Mouse (Mus musculus) heart, adult 9 months (tissue): ENCODE measurements around the gene Anks1.
"Not testable (repeated sequence)": the region's sequence is repeated elsewhere in the genome, so short reads cannot be mapped to it uniquely, and the experiment has no call there.

Experiments used
- DNase-seq, 2 experiments: peaks; one replicate each; pipeline ENCODE4 v3.0.0; 2022; ENCODE audit warnings: low spot score in 2 of 2

Anks1 gene

DNA sequence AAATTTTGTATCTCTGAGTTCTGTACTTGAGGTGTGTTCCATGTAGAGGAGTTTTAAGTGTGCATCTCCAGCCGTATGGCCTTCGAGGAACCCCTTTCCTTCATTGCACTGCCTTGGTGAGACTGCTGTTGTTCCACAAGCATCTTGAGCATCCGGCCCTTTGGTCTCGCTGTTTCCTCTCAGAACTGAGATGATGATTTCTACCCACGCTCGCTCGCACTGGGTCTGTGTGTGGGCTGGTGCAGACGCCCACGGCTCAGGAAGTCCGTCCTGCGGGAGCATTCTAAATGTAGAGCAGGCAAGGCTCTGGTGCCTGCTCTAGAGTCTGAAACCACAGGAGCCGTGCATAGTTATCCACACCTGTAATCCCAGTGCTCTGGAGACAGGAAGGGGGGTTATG lies 88.1 kb downstream of the Anks1 start:
- DNase-seq, result no peak

DNA sequence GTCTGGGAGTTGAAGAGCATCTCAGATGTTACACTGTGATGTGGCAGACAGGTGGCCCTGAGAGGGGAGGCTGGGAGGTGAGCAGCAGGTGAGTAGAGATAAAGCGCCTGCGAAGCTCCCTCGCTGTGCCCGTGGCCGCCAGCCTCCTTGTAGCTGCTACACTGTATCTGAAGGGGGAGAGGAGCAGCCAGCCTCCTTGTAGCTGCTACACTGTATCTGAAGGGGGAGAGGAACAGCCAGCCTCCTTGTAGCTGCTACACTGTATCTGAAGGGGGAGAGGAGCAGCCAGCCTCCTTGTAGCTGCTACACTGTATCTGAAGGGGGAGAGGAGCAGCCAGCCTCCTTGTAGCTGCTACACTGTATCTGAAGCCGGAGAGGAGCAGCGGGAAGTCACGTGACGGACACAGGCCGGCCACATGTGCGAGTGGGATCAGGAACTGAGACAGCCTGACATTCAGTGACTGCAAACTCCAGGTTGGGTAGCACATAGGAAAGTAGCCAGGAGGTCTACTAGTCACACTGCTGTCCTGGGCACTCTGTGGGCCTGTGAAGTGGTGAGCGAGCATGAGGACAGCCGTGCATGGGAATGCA lies 90.7 kb downstream of the Anks1 start:
- DNase-seq, result not testable (repeated sequence)

DNA sequence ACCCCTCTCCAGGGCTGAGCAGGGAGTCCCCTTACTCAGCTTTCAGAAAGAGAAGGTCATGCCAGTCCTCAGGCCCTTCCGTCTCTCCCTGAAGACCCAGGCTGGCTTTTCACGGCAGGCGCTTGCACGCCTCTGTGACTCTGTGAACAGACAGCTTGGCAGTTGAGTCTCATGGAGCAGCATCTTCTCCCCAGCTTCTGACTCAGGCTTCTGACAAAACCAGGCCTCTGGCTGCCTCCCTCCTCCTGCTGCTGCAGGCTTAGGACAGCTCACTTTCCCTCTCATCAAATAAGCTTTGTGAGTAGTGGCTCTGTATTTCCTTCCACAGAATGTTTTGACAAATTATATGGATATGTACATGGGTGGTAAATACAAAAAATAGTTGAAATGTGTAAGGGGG lies 91.3 kb downstream of the Anks1 start:
- DNase-seq, result no peak

DNA sequence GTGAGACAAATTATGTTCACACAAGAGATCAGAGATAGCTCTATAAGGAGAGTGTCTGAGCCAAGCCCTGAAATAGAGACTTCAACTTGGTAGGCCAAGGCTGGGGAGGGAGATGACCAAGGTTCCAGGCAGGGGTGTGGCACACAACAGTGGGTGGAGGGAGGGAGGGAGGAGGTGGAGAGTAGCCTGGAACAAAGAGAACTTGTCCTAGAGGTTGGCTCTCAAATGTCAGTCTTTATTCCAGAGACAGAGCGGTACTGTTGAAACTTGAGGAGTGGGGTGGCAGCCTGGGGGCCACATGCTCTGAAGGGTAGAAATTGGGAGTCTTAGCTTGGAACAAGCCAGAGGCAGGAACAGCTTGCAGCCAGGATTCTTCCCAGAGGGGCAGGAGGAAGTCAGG lies 91.7 kb downstream of the Anks1 start:
- DNase-seq, result no peak

DNA sequence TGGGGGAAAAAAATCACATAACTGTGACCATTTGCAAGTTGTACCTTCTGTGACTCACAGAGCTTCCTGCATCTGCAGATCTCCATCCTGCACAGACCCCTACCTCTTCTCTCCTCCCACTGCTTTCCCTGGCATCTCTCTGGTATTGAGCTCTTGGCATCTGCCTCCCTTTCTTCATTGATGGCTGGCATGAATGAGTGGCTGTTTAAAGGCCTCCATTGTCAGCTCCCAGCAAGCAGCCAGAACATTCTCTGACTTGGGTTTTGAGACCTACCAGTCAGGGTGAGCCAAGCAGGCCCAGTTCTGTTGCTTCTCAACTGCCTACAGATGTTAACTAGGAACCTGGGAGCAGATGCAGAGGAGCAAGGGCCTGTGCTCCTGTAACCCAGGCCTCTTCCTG lies 96.3 kb downstream of the Anks1 start:
- DNase-seq, result no peak

DNA sequence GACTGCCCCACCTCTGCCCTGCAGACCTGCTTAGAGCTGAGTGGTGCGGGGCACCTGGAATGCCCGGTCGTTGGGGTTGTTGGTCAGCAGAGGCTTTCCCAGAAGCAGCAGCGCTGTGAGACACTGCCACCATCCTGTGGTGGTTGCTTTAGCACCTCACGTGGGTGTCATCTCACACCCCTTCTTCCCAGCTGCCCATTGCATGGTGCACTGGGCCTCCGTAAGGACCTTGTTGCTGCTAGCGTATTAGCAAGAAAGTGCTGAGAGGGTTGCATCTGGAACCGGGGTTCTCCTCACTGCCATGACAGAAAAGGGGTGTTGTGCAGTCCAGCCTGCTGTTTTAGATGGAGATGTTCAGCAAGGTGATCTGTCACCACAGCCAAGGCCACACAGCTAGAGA lies 97.1 kb downstream of the Anks1 start:
- DNase-seq, result no peak

DNA sequence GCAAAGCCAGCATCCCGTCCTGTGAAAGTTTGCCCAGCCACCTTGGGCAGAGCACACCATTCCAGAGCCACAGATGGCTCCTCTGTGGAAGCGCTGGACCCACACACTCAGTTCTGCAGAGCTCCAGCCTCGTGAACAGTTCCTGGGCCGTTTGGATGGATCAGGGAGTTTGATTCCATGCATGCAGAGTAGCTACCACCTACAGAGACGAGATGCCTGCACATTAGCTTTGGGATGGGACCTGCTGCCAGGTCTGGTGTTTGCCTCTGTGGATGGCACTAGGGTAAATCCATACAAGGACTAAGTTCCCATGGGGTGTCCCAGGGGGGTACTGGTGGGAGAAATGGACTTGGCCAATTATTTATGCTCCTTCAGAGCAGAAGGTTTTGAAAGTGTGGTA lies 97.5 kb downstream of the Anks1 start:
- no peak for DNase-seq

DNA sequence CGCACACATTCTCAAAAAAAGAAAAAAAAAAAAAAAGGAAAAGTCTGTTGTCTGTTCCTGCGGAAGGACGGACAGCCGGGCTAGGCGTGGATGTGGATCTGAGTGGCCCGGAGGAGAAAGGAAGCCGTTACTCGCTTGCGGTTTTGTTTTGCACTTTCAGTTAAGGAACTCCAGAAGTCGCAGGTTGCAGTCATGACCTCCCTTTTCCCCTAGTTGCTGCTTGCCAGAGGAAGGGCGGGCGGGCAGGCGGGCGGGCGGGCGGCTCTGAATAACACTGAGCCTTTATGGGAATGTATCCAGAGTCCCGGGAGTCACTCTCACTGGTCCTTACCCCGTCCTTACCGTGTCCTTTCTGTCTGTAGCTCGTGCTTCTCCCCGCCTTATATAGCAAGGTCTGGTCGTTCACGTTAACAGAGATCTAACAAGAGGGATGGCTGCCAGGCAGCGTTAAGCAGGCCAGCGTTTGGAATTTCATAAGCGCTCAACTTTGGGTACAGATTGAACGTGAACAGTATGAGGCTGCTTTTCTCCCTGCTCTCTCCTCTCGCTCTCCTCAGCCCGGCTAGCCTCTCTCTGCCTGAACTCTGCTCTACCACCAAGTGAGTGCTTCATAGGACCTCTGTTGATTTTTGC lies 98.2 kb downstream of the Anks1 start:
- DNase-seq, result peak; percentile 86 to 91

DNA sequence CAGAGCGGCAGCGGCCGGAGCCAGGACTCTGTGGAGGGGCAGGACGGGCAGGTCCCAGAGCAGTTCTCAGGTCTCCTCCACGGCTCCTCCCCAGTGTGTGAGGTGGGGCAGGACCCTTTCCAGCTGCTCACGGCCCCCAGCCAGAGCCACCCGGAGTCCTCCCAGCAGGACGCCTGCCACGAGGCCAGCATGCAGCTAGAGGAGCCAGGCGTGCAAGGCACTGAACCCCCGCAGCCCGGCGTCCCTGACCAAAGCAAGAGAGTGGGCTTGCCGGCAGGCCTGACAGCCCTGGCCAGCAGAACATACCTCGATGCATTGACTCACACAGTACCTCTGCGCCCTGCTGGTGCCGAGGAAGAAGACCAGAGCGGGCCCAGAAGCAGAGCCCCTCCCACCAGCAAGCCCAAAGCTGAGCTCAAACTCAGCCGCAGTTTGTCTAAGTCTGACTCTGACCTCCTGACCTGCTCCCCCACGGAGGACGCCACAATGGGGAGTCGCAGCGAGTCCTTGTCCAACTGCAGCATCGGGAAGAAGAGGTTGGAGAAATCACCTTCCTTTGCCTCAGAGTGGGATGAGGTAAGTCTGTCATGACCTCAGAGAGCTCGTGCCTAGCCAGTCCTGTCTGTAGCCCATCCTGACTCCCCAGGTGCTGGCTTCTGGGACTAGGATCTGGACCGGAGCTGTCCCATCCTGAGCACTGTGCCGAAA lies 98.9 kb downstream of the Anks1 start:
- DNase-seq, result peak in 1 of 2 experiments; percentile 56

DNA sequence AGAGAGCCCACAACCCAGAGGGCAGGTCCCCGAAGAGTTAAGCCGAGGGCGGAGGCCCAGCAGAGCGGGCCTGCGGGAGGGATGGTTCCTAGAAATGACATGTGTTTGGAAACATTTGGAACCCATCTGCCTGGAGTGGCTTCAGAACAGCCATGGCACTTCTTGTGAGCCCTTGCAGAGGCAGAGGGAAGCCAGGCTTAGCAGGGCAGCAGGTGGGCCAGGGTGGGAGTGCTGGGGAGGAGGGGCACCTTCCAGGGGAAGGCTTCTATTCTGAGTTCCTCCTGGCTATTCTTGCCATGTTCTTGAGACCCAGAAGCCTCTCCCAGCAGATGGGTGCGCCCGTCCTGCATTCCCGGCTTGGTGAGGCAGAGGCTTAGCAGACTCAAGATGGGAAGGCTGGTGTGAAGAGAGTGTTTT lies 99.5 kb downstream of the Anks1 start:
- DNase-seq, result peak in 1 of 2 experiments; percentile 51

DNA sequence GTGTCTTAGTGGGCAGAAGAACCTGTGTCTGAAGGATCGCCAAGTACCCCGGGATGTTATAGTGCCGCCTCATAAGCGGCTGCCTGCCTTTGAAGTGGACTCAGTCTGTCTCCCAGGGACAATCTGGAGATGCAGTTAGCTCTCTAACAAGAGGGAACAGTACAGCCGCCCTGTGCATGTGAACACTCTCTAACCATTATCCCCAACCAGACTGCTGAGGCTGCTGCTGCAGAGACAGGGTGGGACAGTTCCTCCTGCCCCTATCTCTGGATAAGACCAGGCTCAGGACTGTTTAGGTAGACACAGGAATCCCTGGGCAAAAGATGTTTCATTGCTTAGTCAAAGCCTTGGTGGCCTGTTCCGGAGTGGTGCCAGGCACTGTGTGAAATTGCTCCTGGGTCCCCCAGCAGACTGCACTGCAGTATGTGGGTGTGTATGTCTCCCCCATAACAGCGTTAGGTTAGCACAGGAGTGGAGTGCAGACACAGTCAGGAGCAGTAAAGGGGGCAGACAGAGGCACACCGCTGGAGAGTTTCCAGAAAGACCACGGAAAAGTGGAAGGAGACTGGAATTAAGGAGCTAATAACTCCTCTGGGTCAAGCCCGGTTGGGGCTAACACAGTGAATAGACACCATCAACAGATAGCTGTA lies 100.1 kb downstream of the Anks1 start:
- DNase-seq, result no peak

DNA sequence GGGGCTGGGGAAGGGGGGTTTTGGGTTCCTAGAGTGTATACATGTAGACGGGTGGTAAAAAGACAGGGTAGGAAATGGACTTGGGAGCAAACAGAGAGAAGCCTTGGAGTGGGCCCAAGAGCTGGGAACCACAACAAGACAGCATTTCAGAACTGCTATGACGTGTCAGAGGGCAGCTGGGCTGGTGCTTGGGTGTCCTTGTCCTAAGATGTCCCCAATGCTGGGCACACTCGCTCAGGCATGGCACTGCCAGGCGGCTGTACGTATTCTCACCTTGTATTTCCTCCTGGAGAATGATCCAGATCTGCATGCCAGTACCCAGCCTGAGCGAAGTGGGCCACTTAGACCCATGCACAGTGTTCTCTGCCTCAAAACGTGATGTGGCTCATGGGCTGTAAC lies 100.6 kb downstream of the Anks1 start:
- DNase-seq, result peak in 1 of 2 experiments; percentile 67

DNA sequence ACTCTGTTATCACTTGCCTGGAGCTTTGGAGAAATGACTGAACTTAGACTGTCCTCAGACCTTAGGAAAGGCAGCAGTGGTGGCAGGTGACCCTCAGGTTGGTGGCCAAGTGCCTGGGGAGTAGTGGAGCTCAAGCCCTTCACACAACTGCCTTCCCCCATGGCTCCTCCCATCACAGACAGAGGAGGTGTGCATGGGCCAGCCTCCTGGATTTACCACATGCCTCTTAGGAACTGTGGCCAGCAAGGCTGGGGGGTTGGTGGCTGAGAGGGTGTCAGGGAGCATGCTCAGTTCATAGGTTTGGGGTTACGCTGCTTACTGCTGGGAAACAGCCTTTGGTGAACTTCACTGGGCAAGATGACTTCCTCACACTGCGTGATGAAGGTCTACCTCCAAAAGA lies 101.8 kb downstream of the Anks1 start:
- DNase-seq, result peak in 1 of 2 experiments; percentile 43

DNA sequence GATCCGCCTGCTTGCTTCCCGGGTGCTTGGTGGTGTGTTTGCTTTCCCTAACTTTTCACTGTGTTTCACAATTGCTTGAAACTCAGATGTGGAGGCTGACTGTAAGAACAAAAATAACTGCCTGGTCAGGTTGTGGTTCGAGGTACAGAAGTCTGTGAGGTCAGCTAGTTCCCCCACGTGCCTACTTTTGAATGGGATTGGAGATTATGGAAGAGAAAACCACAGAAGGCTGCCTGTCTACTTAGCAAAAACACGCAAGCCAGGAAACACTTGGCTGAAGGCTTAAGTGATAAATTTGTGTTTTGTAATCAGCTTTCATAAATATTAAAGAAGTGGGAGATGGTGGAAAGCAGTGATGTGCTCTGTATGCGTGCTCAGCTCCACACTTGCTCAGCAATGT lies 103.7 kb downstream of the Anks1 start:
- DNase-seq, result no peak

DNA sequence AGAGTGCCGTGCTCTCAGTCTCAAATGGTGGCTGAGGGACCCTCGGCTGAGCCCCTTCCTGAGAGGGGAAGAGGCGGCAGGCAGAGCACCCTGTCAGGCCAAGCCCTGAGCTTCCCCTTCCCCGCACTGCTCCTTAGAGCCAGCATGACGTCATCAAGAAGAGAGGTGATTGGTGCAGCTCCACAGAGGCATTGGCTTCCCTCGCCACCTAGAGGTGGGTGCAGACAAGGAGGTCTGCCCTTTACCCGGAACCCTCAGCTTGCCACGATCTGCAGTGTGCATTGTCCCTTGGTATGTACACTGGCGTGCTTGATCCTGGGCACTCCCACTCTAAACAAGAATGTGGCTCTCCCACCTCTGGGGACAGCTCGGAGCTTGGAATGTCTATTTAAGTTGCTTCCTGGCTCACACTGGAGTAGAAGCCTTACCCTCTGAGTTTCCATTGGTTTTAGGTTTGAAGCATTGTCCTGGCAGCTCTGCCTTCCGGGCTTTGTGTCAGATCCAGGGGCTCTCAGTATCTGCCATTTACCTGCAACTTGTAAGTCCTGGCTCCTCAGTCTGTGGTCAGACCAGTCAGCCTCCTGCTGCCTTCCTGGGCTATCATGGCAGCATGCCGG lies 104.3 kb downstream of the Anks1 start:
- DNase-seq, result peak; percentile 72 to 74

DNA sequence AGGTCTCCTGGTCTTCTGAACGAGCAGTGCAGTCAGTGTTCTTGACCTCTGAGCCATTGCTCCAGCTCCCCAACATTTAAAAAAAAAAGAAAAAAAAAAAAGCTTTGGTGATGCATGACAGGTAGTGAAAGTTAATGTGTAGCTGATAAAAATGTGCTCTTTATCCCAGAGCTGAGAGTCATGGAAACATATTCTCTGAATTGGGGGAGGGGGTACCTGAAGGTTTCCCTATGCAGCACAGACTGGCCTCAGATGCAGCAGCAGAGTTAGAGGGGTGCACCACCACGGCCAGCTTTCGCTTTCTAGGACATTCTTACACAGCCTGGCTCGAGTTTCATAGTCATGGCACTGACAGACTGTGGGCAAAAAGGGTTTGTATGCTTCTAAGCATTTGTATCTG lies 105.3 kb downstream of the Anks1 start:
- DNase-seq, result no peak

DNA sequence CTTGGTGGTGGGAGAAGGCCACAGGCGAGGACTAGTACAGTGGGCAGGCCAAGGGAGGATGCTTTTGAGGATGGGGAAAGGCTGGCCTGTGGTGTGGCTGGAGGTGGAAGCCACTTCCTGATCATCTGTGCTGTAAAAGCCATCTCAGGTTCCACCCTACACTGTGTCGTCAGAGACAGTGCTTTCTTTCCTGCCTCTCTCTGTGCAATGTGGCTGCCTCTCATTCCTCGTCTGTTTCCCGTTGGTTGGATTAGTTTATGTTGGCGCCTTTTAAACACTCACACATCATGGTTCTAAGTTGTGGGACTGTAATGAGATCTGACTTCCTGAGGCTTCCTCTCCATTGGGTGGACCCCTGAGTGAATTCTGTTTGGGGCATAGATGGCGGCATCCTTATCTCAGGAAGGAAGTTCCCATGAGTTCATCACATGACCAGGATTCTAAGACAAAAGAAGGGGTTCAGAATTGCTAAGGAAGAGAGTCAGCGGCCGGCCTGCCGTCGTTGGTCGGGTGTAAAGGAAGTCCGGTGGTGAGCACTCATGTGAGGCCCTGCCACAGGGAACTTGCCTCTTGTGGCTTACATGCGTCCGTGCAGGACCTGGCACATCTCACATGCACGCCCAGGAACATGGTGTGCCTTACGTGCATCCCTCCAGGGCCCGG lies 106.1 kb downstream of the Anks1 start:
- peak; percentile 66 to 79 for DNase-seq

DNA sequence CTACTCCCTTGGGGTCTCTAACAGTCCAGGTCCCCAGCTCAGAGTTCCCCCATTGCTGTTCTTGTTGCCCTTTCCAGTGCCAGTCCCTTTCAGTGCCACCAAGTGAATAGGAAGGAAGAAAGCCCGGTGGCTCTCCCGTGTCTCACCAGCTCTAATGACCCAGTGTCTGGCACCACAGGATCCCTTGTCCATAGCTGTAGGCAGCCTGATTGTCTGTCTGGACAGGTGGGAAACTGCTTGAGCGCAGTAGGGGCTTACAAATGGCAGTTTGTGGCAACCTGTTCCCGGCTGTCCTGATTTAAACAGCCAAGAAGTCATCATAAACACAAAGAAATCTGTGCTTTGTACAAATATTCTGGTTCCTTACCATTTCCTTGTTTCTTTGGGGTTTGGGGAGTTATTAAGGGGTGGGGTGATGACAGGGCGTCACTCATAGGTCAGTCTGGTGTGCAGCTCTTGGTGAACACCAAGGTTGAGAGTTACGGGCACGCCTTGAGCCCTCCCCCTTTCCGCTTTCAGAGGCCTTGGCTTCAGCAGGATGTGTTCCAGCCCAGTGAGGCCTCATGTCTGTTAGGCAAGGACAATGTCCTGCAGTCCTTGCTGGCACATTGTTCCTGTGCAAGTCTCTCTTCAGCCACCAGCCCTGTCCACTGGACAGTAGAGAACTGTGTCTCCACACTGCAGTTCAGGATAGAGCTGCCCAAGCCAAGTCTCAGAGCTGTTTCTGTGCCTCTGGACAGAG lies 107.1 kb downstream of the Anks1 start:
- DNase-seq, result peak; percentile 76 to 80

DNA sequence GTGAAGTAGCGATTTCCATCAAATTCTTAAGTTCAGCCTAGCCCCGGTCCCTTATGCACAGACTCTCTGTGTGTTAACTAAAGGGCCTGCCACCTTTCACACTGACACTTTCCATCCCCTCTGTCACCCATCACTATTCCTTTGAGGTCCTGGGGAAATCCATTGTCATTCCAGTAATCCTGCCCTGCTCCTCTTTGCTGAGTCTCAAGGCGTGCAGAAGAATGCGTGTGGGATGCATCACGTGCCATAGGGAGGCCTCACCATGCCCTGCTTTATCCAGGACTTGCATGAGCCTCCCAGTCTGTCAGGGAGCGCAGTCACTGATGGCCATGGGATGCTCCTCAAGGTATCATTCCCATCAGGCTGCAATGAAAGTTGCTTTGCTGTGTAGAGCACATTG lies 109.2 kb downstream of the Anks1 start:
- DNase-seq, result no peak

DNA sequence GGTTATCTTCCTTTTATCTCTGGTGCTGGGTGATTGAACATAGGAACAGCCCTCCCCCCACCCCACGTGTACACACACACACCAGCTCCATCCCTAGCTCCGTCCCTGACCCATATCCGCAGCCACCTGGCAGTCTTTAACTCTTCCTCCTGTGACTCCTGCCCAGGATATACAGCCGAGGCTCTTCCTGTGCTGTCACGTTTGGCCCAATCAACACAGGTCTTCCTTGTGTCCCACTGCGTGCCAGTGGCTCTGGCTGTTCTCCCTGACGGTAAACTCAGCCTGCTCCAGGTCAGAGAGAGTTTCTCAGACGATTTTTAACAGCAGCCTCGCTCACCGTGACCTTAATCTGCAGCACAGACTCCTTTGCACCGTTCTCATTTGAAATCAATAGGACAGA lies 109.7 kb downstream of the Anks1 start:
- no peak for DNase-seq
